Comparison of ENCODE assay signal across 26 mouse cellular contexts in genomic region chr3:43056344-43056743, GRCm38 (mm10).
DNase-seq lines count a peak whose midpoint lies in the region; ATAC-seq and TF ChIP-seq lines count a peak whose summit lies in the region.
"Had no signal": no experiment of that assay in that cellular context is flagged by ENCODE, and none has a peak within 500 bp of the region (broad histone marks: within the 10 kb centered on the region; RNA-seq: fewer than 3 reads in every experiment).

No protein-coding gene starts in this region.

- 92% methylated on average over 2 of the region's 2 CpGs for WGBS in forebrain, embryonic 10.5 days

- no peak overlapping the region for H3K4me3 ChIP-seq in gastrocnemius, adult 2 months
- no peak overlapping the region for H3K4me3 ChIP-seq in forebrain, embryonic 10.5 days
- H3K4me3 ChIP-seq: embryonic facial prominence, embryonic 13.5 days; forebrain, embryonic 12.5 days had no signal

- H3K27ac ChIP-seq in gastrocnemius, adult 2 months: no peak overlapping the region
- no peak overlapping the region for H3K27ac ChIP-seq in forebrain, embryonic 10.5 days
- H3K27ac ChIP-seq: embryonic facial prominence, embryonic 13.5 days; forebrain, embryonic 12.5 days had no signal

- ATAC-seq in frontal cortex, adult (ENCODE audit: low TSS enrichment): peak; percentile 90
- ATAC-seq: activated CD4-positive, CD25-positive, alpha-beta regulatory T cell, adult 4 months; CD4-positive, CD25-positive, alpha-beta regulatory T cell, adult 4 months; forebrain, embryonic 14.5 days; forebrain, embryonic 16.5 days; Patski had no signal

- intact Hi-C loops in left cerebral cortex, postnatal 25 days (cut with DNase I): no loop called here
- intact Hi-C loops in gastrocnemius, adult 2 months (cut with DNase I): no loop called here

- no peaks in the 10 kb centered on the region for H3K36me3 ChIP-seq in forebrain, embryonic 10.5 days (replicated peaks)
- H3K36me3 ChIP-seq: embryonic facial prominence, embryonic 13.5 days; forebrain, embryonic 12.5 days; G1E had no signal

- H3K9me3 ChIP-seq in forebrain, embryonic 10.5 days: no peaks in the 10 kb centered on the region
- H3K9me3 ChIP-seq: embryonic facial prominence, embryonic 13.5 days; forebrain, embryonic 12.5 days; G1E had no signal

- H3K27me3 ChIP-seq in forebrain, embryonic 10.5 days (ENCODE audit: poor library complexity, severe bottlenecking): no peaks in the 10 kb centered on the region
- H3K27me3 ChIP-seq: CH12.LX; embryonic facial prominence, embryonic 13.5 days; forebrain, embryonic 12.5 days; Patski had no signal

- no peak for TF ChIP-seq CTCF in gastrocnemius, adult 2 months (IDR thresholded peaks at IDR 0.05)

- no peak for DNase-seq in frontal cortex, postnatal 25 days (ENCODE audit: low spot score in 2 of 2)
- peak; percentile 1 to 42 for DNase-seq in left cerebral cortex, postnatal 25 days (ENCODE audit: low spot score in 2 of 2)
- DNase-seq in left cerebral cortex, adult 8-10 months (ENCODE audit: low spot score in 2 of 2): no peak
- peak; percentile 61 for DNase-seq in brain, adult 2 months (ENCODE audit: low read depth, low spot score)
- no peak for DNase-seq in gastrocnemius, adult 2 months
- no peak for DNase-seq in forebrain, embryonic 10.5 days (ENCODE audit: extremely low spot score, low spot score)
- DNase-seq: adrenal gland, adult 8-10 months; adrenal gland, postnatal 14 days; adrenal gland, postnatal 36 days; B cell, adult 2 months; cerebellum, adult 11 months; cerebellum, adult 18-20 months; cerebellum, adult 8-10 months; cerebellum, adult 9-11 months; cerebellum, postnatal 14 days; cerebellum, postnatal 36 days had no signal

- H3K4me1 ChIP-seq in forebrain, embryonic 10.5 days: no peaks in the 10 kb centered on the region
- H3K4me1 ChIP-seq: embryonic facial prominence, embryonic 13.5 days; forebrain, embryonic 12.5 days had no signal

Comparison
In these comparisons a context has a peak if more than half of its experiments do, and no peak if none do; other contexts are left out.
1. DNase-seq: peak in left cerebral cortex, postnatal 25 days (2 of 2) and brain, adult 2 months (single experiment); none in frontal cortex, postnatal 25 days (0 of 2), left cerebral cortex, adult 8-10 months (0 of 2), gastrocnemius, adult 2 months (single experiment) and forebrain, embryonic 10.5 days (single experiment).